Mouse (Mus musculus): ENCODE results near the gene Npb. TPM values are rescaled to one million over a fixed set of nuclear protein-coding genes. Genes with fewer than 3 reads are reported as not detected.
"Not testable (repeated sequence)": the region's sequence is repeated elsewhere in the genome, so short reads cannot be mapped to it uniquely, and the experiment has no call there.

Npb gene
- polyA plus RNA-seq, 1 experiment from 2014 or later = 19.5 TPM

GRCm38 (mm10) chr11:120578024-120578693 lies 30.1 kb upstream of the Npb start:
- ATAC-seq (ENCODE audit: low FRiP score, low TSS enrichment) = no peak
- Histone ChIP-seq H3K36me3 (ENCODE audit: control insufficient read depth, insufficient read depth, low read length) (peaks cover 31% of the 10 kb centered on the region), H3K27me3 (ENCODE audit: control insufficient read depth, insufficient read depth, low read length) (no peaks in the 10 kb centered on the region), H3K4me3 (ENCODE audit: low read length) (no peak overlapping the region), H3K27ac (ENCODE audit: low read depth, low read length) (no peak overlapping the region), H3K9me3 (ENCODE audit: control insufficient read depth, low read length) (no peaks in the 10 kb centered on the region), H3K4me1 (ENCODE audit: control insufficient read depth, insufficient read depth, low read length) (peaks cover 29% of the 10 kb centered on the region), H3K9ac (ENCODE audit: low read depth, low read length) (no peak overlapping the region; the same call in none of the 2 replicates), H3K4me2 (replicated peaks; ENCODE audit: low read depth, low read length) (no peak overlapping the region)
- WGBS = 63% methylated on average over 10 of the region's 10 CpGs

- Histone ChIP-seq H3K4me3 (ENCODE audit: low read length) (no peak overlapping the region), H3K27me3 (ENCODE audit: control insufficient read depth, insufficient read depth, low read length) (no peaks in the 10 kb centered on the region), H3K9ac (ENCODE audit: low read depth, low read length) (peak overlapping the region; percentile 98), H3K4me1 (ENCODE audit: control insufficient read depth, insufficient read depth, low read length) (peaks cover 29% of the 10 kb centered on the region), H3K27ac (ENCODE audit: low read depth, low read length) (0 out of 2 replicates have a peak overlapping the region, but pooled peaks have one; percentile 27), H3K9me3 (ENCODE audit: control insufficient read depth, low read length) (no peaks in the 10 kb centered on the region), H3K4me2 (replicated peaks; ENCODE audit: low read depth, low read length) (no peak overlapping the region), H3K36me3 (ENCODE audit: control insufficient read depth, insufficient read depth, low read length) (peaks cover 32% of the 10 kb centered on the region)
- no peak for ATAC-seq (ENCODE audit: low FRiP score, low TSS enrichment)
- WGBS = 69% methylated on average over 11 of the region's 11 CpGs
Observed at GRCm38 (mm10) chr11:120578694-120579243, 29.5 kb upstream of the Npb start.

GRCm38 (mm10) chr11:120579316-120580107 lies 28.8 kb upstream of the Npb start:
- peaks cover 24% of the 10 kb centered on the region for H3K4me1 ChIP-seq (ENCODE audit: control insufficient read depth, insufficient read depth, low read length)
- H3K4me2 ChIP-seq (replicated peaks; ENCODE audit: low read depth, low read length) = peak overlapping the region; percentile 89
- peak overlapping the region; percentile 98; the same call in 1 of the 2 replicates for H3K9ac ChIP-seq (ENCODE audit: low read depth, low read length)
- no peak for ATAC-seq (ENCODE audit: low FRiP score, low TSS enrichment)
- no peaks in the 10 kb centered on the region for H3K27me3 ChIP-seq (ENCODE audit: control insufficient read depth, insufficient read depth, low read length)
- peak overlapping the region; percentile 27; the same call in 1 of the 2 replicates for H3K27ac ChIP-seq (ENCODE audit: low read depth, low read length)
- H3K4me3 ChIP-seq (ENCODE audit: low read length) = peak overlapping the region; percentile 94
- H3K9me3 ChIP-seq (ENCODE audit: control insufficient read depth, low read length) = no peaks in the 10 kb centered on the region; the same call in 1 of the 2 replicates
- 51% methylated on average over 15 of the region's 15 CpGs for WGBS
- H3K36me3 ChIP-seq (ENCODE audit: control insufficient read depth, insufficient read depth, low read length) = peaks cover 37% of the 10 kb centered on the region

- H3K9ac ChIP-seq (ENCODE audit: low read depth, low read length) = peak overlapping the region; percentile 98
- WGBS = 51% methylated on average over 7 of the region's 7 CpGs
- peaks cover 40% of the 10 kb centered on the region for H3K36me3 ChIP-seq (ENCODE audit: control insufficient read depth, insufficient read depth, low read length)
- no peaks in the 10 kb centered on the region for H3K27me3 ChIP-seq (ENCODE audit: control insufficient read depth, insufficient read depth, low read length)
- peaks cover 21% of the 10 kb centered on the region for H3K4me1 ChIP-seq (ENCODE audit: control insufficient read depth, insufficient read depth, low read length)
- peak overlapping the region; percentile 94 for H3K4me3 ChIP-seq (ENCODE audit: low read length)
- peak overlapping the region; percentile 89 for H3K4me2 ChIP-seq (replicated peaks; ENCODE audit: low read depth, low read length)
- H3K9me3 ChIP-seq (ENCODE audit: control insufficient read depth, low read length) = no peaks in the 10 kb centered on the region; the same call in 1 of the 2 replicates
- ATAC-seq (ENCODE audit: low FRiP score, low TSS enrichment) = no peak
- H3K27ac ChIP-seq (ENCODE audit: low read depth, low read length) = peak overlapping the region; percentile 95; the same call in 1 of the 2 replicates
Observed at GRCm38 (mm10) chr11:120580190-120580589, 28.1 kb upstream of the Npb start.

- peak overlapping the region; percentile 95 for H3K27ac ChIP-seq (ENCODE audit: low read depth, low read length)
- peaks cover 21% of the 10 kb centered on the region for H3K4me1 ChIP-seq (ENCODE audit: control insufficient read depth, insufficient read depth, low read length)
- ATAC-seq (ENCODE audit: low FRiP score, low TSS enrichment) = peak; percentile 7; the same call in 1 of the 2 replicates
- under 1% methylated on average over 37 of the region's 44 CpGs for WGBS
- peak overlapping the region; percentile 94 for H3K4me3 ChIP-seq (ENCODE audit: low read length)
- peak overlapping the region; percentile 98 for H3K9ac ChIP-seq (ENCODE audit: low read depth, low read length)
- peaks cover 47% of the 10 kb centered on the region for H3K36me3 ChIP-seq (ENCODE audit: control insufficient read depth, insufficient read depth, low read length)
- peak overlapping the region; percentile 89 for H3K4me2 ChIP-seq (replicated peaks; ENCODE audit: low read depth, low read length)
- no peaks in the 10 kb centered on the region for H3K27me3 ChIP-seq (ENCODE audit: control insufficient read depth, insufficient read depth, low read length)
- H3K9me3 ChIP-seq (ENCODE audit: control insufficient read depth, low read length) = no peaks in the 10 kb centered on the region; the same call in 1 of the 2 replicates
Observed at GRCm38 (mm10) chr11:120580871-120581331, 27.4 kb upstream of the Npb start.

GRCm38 (mm10) chr11:120581490-120582267 lies 26.6 kb upstream of the Npb start, which contains the start of gene Arhgdia:
Gene Arhgdia (minus strand): TSS chr11:120581624.
- 5% methylated on average over 72 of the region's 75 CpGs for WGBS
- Histone ChIP-seq H3K4me3 (ENCODE audit: low read length) (peak within 1 kb of the TSS; percentile 94), H3K27me3 (ENCODE audit: control insufficient read depth, insufficient read depth, low read length) (no peaks in the 10 kb centered on the region), H3K36me3 (ENCODE audit: control insufficient read depth, insufficient read depth, low read length) (peaks cover 55% of the 10 kb centered on the region), H3K4me2 (replicated peaks; ENCODE audit: low read depth, low read length) (peak within 1 kb of the TSS; percentile 89), H3K9me3 (ENCODE audit: control insufficient read depth, low read length) (no peaks in the 10 kb centered on the region; the same call in 1 of the 2 replicates), H3K27ac (ENCODE audit: low read depth, low read length) (peak within 1 kb of the TSS; percentile 95), H3K4me1 (ENCODE audit: control insufficient read depth, insufficient read depth, low read length) (peaks cover 21% of the 10 kb centered on the region), H3K9ac (ENCODE audit: low read depth, low read length) (peak within 1 kb of the TSS; percentile 98)
- ATAC-seq (ENCODE audit: low FRiP score, low TSS enrichment) = peak; percentile 71

- H3K27ac ChIP-seq (ENCODE audit: low read depth, low read length) = peak overlapping the region; percentile 95
- H3K9me3 ChIP-seq (ENCODE audit: control insufficient read depth, low read length) = no peaks in the 10 kb centered on the region; the same call in 1 of the 2 replicates
- 79% methylated on average over 8 of the region's 8 CpGs for WGBS
- H3K4me3 ChIP-seq (ENCODE audit: low read length) = peak overlapping the region; percentile 94
- H3K36me3 ChIP-seq (ENCODE audit: control insufficient read depth, insufficient read depth, low read length) = peaks cover 58% of the 10 kb centered on the region
- ATAC-seq (ENCODE audit: low FRiP score, low TSS enrichment) = no peak
- H3K4me1 ChIP-seq (ENCODE audit: control insufficient read depth, insufficient read depth, low read length) = peaks cover 21% of the 10 kb centered on the region
- H3K9ac ChIP-seq (ENCODE audit: low read depth, low read length) = peak overlapping the region; percentile 98; the same call in 1 of the 2 replicates
- H3K27me3 ChIP-seq (ENCODE audit: control insufficient read depth, insufficient read depth, low read length) = no peaks in the 10 kb centered on the region
- peak overlapping the region; percentile 89 for H3K4me2 ChIP-seq (replicated peaks; ENCODE audit: low read depth, low read length)
Observed at GRCm38 (mm10) chr11:120582268-120582981, 25.9 kb upstream of the Npb start.

- peaks cover 21% of the 10 kb centered on the region for H3K4me1 ChIP-seq (ENCODE audit: control insufficient read depth, insufficient read depth, low read length)
- H3K27ac ChIP-seq (ENCODE audit: low read depth, low read length); H3K4me2 ChIP-seq (replicated peaks; ENCODE audit: low read depth, low read length); H3K27me3 ChIP-seq (ENCODE audit: control insufficient read depth, insufficient read depth, low read length); H3K4me3 ChIP-seq (ENCODE audit: low read length); H3K9ac ChIP-seq (ENCODE audit: low read depth, low read length); ATAC-seq (ENCODE audit: low FRiP score, low TSS enrichment); H3K9me3 ChIP-seq (ENCODE audit: control insufficient read depth, low read length): not testable (repeated sequence)
- H3K36me3 ChIP-seq (ENCODE audit: control insufficient read depth, insufficient read depth, low read length) = peaks cover 58% of the 10 kb centered on the region
- 85% methylated on average over 2 of the region's 2 CpGs for WGBS
Observed at GRCm38 (mm10) chr11:120582982-120583293, 25.3 kb upstream of the Npb start.

Data from kidney, embryonic 14.5 days (tissue).